Mouse (Mus musculus) left cerebral cortex, postnatal 4 days (tissue): ENCODE data around the gene Prr9. TPM values are rescaled to one million over a fixed set of nuclear protein-coding genes. Genes with fewer than 3 reads are reported as not detected.

ENCODE experiments used
- DNase-seq: peaks from one replicate; pipeline ENCODE4 v3.0.0-alpha.2; 2022
- intact Hi-C: fragments of 180-260 bp; cut with DNase I; formaldehyde crosslinking; loops from one replicate; pipeline ENCODE4 v1.15.1; 2025
- total RNA-seq, 2 experiments: library from RNA; stranded (reverse); gene quantifications; 2 replicates each; pipeline ENCODE4 v1.2.3; 2021

The Prr9 gene
- total RNA-seq = not detected

DNA sequence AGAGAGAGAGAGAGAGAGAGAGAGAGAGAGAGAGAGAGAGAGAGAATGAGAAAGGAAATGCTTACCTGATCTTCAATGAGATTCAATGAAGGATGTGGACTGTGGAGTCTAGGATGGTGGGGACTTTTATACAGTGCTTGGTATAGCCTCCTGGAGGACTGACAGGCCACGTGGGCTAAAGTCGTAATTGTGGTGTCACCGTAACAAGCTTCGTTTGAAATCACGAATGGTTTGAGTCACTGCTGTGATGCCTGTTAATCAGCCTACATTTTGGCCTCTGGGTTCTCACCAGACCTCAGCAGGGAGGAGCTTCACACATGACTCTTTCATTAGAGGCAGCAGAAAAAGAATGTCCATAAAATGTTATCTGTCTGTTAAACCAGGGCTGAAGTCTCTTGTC, at the start of gene Prr9:
Gene Prr9, minus strand, starts transcription at position 101 of the 400 bp plus-strand sequence.
- no peak for DNase-seq
- intact Hi-C loops = no loop called here

DNA sequence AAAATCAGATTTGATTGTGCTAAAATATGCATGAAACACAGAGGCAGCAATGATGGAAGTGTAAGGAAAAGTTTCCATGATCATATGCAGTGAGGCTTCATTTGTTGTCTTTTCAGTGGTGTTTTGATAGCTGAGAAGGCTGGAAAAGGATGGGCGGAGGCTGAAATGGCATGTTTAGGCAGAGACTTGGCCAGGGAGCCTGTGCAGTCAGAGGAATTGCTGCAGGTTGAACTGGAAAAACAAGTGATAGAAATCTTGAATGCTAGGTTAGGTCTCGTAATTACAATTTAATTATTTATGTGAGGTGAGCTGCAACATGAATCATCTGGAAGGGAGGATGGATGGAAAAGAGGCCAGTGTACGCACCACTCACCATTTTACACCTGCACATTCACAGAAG, 46.1 kb upstream of the Prr9 start:
- intact Hi-C loops = no loop called here
- DNase-seq = no peak

- intact Hi-C loops = loop anchor here (5.0 to 10.0 kb wide), 3 partner anchors 359 to 871 kb away; no protein-coding TSS in a partner anchor
- peak; percentile 34 for DNase-seq
These were observed 29.6 kb upstream of the Prr9 start for GRCm38 (mm10) chr3:92153322-92153721.

- DNase-seq = peak; percentile 15
- intact Hi-C loops = loop anchor here (5.0 to 10.0 kb wide), 3 partner anchors 362 to 874 kb away; no protein-coding TSS in a partner anchor
These were observed 27.0 kb upstream of the Prr9 start for GRCm38 (mm10) chr3:92150631-92151277.

DNA sequence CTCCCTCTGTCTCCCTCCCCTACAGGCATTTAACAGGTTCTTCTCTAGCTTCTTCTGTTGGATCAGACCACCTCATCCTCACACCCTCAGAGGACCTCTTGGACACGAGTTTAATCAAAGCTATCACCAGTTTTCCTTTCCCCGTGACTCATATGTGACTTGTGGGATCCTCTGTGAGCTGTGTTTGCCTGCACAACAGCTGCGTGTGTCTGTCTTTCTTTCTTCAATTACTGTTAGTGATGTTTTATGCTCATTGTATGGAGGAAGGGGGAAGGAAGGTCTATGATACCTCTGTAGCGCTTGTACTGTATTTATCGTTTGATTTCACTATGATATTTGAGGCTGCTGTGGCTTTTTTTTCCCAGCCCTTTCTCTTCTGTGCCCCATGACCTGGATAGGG, 24.2 kb upstream of the Prr9 start:
- no peak for DNase-seq
- intact Hi-C loops = no loop called here

DNA sequence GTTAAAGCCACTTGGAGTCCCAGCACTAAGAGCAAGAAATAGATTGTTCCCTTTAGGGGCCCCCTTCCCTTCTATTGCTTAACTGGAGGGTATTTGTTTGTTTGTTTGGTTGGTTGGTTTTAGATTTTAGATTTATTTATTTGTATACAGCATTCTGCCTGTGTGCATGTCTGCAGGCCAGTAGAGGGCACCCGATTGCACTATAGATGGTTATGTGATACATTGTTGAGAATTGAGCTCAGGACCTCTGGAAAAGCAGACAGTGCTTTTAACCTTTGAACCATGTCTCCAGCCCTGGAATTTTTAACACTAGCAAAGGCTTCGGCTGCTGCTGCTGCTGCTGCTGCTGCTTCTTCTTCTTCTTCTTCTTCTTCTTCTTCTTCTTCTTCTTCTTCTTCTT, 23.7 kb upstream of the Prr9 start:
- no peak for DNase-seq
- intact Hi-C loops = no loop called here

DNA sequence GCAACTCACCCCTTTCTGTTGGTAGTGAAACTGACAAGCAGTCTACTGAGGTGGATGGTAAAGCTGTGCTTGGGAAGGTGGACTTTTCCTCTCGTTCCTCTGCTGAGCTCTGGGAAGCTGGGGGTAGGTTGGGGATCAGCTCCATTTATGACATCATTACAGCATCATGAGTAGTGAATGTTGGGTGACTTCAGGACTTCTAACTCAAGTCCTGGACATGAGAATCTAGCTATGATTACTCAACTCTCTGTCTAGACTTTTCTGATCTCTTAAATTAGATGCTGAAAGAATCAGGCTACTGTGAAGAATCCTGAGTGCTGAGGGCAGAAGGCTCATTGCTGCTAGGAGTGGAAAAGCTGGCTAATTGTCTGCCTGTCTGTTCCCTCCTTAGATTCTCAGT, 18.9 kb upstream of the Prr9 start, which contains the start of gene Lelp1:
Gene Lelp1, minus strand, starts transcription at position 101 of the 400 bp plus-strand sequence.
- intact Hi-C loops = no loop called here
- no peak for DNase-seq

DNA sequence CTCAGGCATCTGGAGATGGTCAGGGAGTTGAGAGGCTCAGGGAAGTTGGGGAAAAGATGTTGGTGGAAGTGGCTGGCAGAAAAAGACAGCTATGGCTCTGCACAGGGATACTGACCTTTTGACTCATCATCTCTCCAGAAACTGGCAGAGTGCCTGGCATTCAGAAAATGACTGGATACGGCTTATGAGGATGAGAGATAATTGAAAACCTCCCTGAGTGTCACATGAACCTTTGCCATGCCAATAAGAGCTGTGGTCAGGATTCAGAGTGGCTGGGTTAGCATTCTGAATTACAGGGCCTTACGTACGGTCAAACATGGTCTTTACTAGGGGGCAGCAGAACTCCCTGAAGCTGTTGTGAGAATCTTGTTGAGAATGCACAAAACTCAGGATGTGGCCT, 2.8 kb downstream of the Prr9 start:
- intact Hi-C loops = no loop called here

DNA sequence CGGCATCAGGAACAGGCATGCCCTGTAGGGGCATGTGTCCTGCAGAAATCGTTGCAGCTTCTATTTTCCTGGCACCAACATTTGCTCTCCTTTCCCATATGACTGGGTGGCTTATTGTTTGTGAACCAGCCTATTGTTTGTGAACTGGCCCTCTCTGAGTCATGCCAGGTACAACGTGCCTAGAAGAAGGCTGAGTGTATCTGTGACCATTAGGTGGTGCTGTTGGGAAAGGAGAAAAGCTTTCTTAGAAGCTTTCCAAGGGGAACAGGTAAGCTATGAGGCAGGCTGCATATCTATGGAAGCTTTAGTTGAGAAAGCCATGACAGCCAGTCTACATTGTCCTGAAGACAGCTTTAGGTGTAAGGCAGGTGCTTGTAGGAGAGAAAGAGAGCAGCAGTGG, 5.8 kb downstream of the Prr9 start:
- intact Hi-C loops = no loop called here

More for the DNA sequence above, 2.8 kb downstream of the Prr9 start:
- DNase-seq = no peak

DNA sequence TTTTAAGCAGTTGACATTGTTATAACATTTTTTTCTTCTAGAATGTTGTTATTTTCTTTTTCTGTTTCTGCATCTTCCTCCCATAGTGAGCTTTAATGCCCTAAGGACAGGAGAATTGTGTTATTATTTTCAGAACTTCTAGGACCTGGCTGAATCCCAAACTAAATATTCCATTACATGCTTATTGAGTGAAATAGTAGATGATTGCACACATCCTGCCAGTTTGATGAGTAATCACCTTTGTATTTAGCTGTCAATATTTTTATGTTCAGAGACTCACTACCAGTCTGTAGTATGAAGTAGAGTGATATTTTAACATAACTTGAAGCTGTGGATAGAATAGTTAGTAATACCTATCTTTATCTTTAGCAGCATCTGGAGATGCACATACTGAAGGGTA, 12.2 kb downstream of the Prr9 start:
- intact Hi-C loops = no loop called here
- DNase-seq = no peak

More for the DNA sequence above, 5.8 kb downstream of the Prr9 start:
- DNase-seq = no peak

DNA sequence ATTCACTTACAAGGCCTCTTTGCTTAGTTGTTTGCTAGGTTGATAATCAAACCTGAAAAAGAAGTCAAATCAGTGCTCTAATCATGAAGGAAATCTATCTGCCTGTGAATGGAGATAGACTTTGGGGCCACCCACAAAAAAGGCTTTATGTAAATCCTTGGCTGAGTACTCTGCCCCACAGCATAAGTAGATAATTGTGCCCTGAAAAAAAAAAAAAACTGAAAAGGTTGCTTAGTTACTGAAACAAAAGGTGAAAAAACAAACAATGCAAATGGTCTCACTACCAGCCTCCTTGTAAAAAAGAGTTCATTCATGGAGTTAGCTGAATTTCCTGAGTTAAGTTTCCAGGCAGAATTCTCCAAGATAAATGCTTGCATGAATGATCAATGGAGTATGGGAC, 13.0 kb downstream of the Prr9 start:
- intact Hi-C loops = no loop called here
- no peak for DNase-seq

DNA sequence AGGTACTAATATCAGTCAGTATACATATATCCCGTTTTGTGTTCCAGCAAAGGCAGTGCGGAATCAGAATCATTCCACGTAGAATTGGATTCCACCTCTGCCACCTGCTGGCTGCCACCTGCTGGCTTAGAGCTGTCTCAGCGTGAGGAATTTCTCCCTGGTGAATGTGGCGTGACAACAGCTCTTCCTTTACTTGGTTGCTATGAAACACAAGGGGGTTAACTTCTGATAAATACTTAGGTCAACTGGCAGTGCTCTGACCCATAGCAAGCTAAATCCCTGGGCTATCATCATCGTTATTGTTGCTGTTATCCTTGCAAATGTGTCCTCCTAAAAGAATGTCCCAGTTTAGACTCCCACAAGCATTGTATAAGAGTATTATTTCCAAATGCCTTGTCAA, 17.2 kb downstream of the Prr9 start:
- no peak for DNase-seq
- intact Hi-C loops = no loop called here

DNA sequence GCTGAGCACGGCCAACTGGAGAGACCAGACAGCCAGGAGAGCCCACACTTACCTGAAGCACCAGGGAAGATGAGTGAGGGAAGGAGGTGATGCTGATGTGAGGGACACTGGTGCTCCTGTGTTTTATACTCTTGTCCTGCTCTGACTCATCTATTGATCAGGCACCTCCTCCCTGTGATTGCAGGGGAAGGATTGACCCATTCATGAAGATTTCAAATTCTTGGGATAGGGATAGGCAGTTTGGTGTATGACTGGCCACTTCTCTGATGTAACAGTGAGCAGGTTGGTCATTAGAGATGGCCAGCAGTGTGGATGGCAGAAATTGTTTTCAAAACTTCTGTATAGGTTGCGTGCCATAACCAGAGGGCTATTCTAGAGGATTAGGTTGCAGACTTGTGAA, 40.7 kb downstream of the Prr9 start, which contains the start of gene Lor:
Gene Lor, minus strand, starts transcription at position 101 of the 400 bp plus-strand sequence.
- no peak for DNase-seq
- intact Hi-C loops = no loop called here

- intact Hi-C loops = no loop called here
These were observed 42.3 kb downstream of the Prr9 start for GRCm38 (mm10) chr3:92081285-92081931.

DNA sequence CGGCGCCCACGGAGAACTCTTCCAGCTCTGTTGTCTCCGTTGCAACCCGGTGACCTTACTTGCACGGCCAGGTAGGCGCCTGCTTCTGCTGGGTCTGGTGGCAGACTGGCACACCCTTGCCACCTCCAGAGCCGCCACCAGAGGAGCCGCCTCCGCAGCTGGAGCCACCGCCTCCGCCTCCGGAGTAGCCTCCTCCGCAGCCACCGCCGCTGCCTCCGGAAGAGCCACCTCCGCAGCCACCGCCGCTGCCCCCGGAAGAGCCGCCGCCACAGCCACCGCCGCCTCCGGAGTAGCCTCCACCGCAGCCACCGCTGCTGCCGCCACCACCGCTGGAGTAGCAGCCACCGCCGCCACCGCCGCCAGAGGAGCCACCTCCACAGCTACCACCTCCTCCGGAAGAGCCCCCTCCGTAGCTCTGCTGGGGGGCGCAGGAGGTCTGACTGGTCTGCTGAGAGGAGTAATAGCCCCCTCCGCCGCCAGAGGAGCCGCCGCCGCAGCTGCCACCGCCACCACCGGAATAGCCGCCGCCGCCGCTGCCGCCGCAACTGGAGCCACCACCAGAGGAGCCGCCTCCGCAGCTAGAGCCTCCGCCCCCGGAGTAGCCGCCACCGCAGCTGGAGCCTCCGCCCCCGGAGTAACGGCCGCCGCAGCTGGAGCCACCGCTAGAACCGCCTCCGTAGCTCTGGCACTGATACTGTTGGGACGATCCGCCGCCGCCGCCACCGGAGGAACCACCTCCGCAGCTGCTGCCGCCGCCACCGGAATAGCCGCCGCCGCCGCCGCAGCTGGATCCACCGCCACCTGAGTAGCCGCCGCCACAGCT, 43.1 kb downstream of the Prr9 start:
- DNase-seq = peak; percentile 56
- intact Hi-C loops = no loop called here

More at GRCm38 (mm10) chr3:92081285-92081931, 42.3 kb downstream of the Prr9 start:
- peak; percentile 19 for DNase-seq

Other genes with a start within 250 kb of the Prr9 start
- gene Pglyrp3, start 109.4 kb downstream of the Prr9 start, total RNA-seq = not detected
- gene Lor, start 40.8 kb downstream of the Prr9 start, total RNA-seq = 1 to 10 TPM; 6.4 to 6.5 TPM
- not detected for gene Lelp1, start 18.8 kb upstream of the Prr9 start, total RNA-seq
- gene Sprr2a1, start 91.9 kb upstream of the Prr9 start, total RNA-seq = not detected
- gene Sprr2a2, start 92.0 kb upstream of the Prr9 start, total RNA-seq = not detected
- gene Sprr2a3, start 161.5 kb upstream of the Prr9 start, total RNA-seq = not detected
- gene Sprr2b, start 192.7 kb upstream of the Prr9 start, total RNA-seq = not detected
- not detected for gene Sprr2d, start 215.2 kb upstream of the Prr9 start, total RNA-seq
- not detected for gene Sprr2e, start 228.2 kb upstream of the Prr9 start, total RNA-seq
- gene Sprr2f, start 241.2 kb upstream of the Prr9 start, total RNA-seq = not detected